Mouse (Mus musculus) layer of hippocampus, adult 9-10 months (tissue): ENCODE results near the gene Sgpp2.

Source experiments
- DNase-seq: peaks from one replicate; pipeline ENCODE4 v3.0.0; 2022; ENCODE audit warnings: low spot score

Sgpp2 gene

GRCm38 (mm10) chr1:78338212-78338611 is 28.1 kb downstream of the Sgpp2 start:
- DNase-seq = no peak

- no peak for DNase-seq
These were observed 29.8 kb downstream of the Sgpp2 start for GRCm38 (mm10) chr1:78339941-78340340.

GRCm38 (mm10) chr1:78340584-78340983 is 30.4 kb downstream of the Sgpp2 start:
- no peak for DNase-seq

- DNase-seq = no peak
These were observed 37.2 kb downstream of the Sgpp2 start for GRCm38 (mm10) chr1:78347317-78347806.

- DNase-seq = no peak
These were observed 39.1 kb downstream of the Sgpp2 start for GRCm38 (mm10) chr1:78349219-78349618.

GRCm38 (mm10) chr1:78353254-78353653 is 43.1 kb downstream of the Sgpp2 start:
- DNase-seq = no peak

- DNase-seq = no peak
These were observed 45.0 kb downstream of the Sgpp2 start for GRCm38 (mm10) chr1:78355123-78355522.

- DNase-seq = no peak
These were observed 47.3 kb downstream of the Sgpp2 start for GRCm38 (mm10) chr1:78357415-78357814.

GRCm38 (mm10) chr1:78357868-78358267 is 47.7 kb downstream of the Sgpp2 start:
- DNase-seq = no peak

GRCm38 (mm10) chr1:78363965-78364889 is 54.1 kb downstream of the Sgpp2 start:
- no peak for DNase-seq

- no peak for DNase-seq
These were observed 57.7 kb downstream of the Sgpp2 start for GRCm38 (mm10) chr1:78367806-78368205.

GRCm38 (mm10) chr1:78370121-78370520 is 60.0 kb downstream of the Sgpp2 start:
- no peak for DNase-seq

- DNase-seq = no peak
These were observed 61.6 kb downstream of the Sgpp2 start for GRCm38 (mm10) chr1:78371569-78372236.

- no peak for DNase-seq
These were observed 62.2 kb downstream of the Sgpp2 start for GRCm38 (mm10) chr1:78372316-78372715.

GRCm38 (mm10) chr1:78373836-78374235 is 63.7 kb downstream of the Sgpp2 start:
- no peak for DNase-seq

- DNase-seq = no peak
These were observed 64.9 kb downstream of the Sgpp2 start for GRCm38 (mm10) chr1:78375058-78375457.

- no peak for DNase-seq
These were observed 70.8 kb downstream of the Sgpp2 start for GRCm38 (mm10) chr1:78380950-78381349.

- DNase-seq = no peak
These were observed 77.7 kb downstream of the Sgpp2 start for GRCm38 (mm10) chr1:78387854-78388253.

GRCm38 (mm10) chr1:78388848-78389247 is 78.7 kb downstream of the Sgpp2 start:
- no peak for DNase-seq

- no peak for DNase-seq
These were observed 85.1 kb downstream of the Sgpp2 start for GRCm38 (mm10) chr1:78395191-78395735.

- DNase-seq = no peak
These were observed 85.6 kb downstream of the Sgpp2 start for GRCm38 (mm10) chr1:78395737-78396136.

- no peak for DNase-seq
These were observed 86.3 kb downstream of the Sgpp2 start for GRCm38 (mm10) chr1:78396320-78396913.
